Mouse (Mus musculus) MEL (cell line): ENCODE results near the gene Trabd. TPM values are rescaled to one million over a fixed set of nuclear protein-coding genes. Genes with fewer than 3 reads are reported as not detected.

ENCODE experiments used
- DNase-seq: peaks from one replicate; pipeline ENCODE4 v3.0.0; 2011; ENCODE audit warnings: low read depth, low spot score
- H3K27ac ChIP-seq: 2 replicates; pipeline ENCODE4 v1.5.1; 2012; ENCODE audit warnings: low read depth, mild to moderate bottlenecking, control low read depth, low read length, moderate library complexity; ENCODE audit not compliant: control insufficient read depth
- H3K27me3 ChIP-seq, 2 experiments: fragments of 150-350 bp in 1 of 2; sonication (generic) in 1 of 2; 2 replicates each; pipeline ENCODE4 v1.6.1; 2012; ENCODE audit warnings: low read length in 2 of 2, mild to moderate bottlenecking in 2 of 2, improper control_type of control experiment in 1 of 2, moderate library complexity in 1 of 2; ENCODE audit not compliant: insufficient read depth in 2 of 2, control insufficient read depth in 1 of 2
- H3K36me3 ChIP-seq, 2 experiments: 2 replicates each; pipeline ENCODE4 v1.6.1; 2012 to 2014; ENCODE audit warnings: low read length in 2 of 2, improper control_type of control experiment in 1 of 2, inconsistent platforms in 1 of 2, mild to moderate bottlenecking in 1 of 2; ENCODE audit not compliant: insufficient read depth in 2 of 2, control insufficient read depth in 1 of 2
- H3K4me1 ChIP-seq, 2 experiments: fragments of 150-350 bp in 1 of 2; sonication (generic) in 1 of 2; 2 replicates each; pipeline ENCODE4 v1.6.1; 2012; ENCODE audit warnings: low read length in 2 of 2, improper control_type of control experiment in 1 of 2, mild to moderate bottlenecking in 1 of 2; ENCODE audit not compliant: insufficient read depth in 2 of 2, control insufficient read depth in 1 of 2
- H3K4me3 ChIP-seq, 2 experiments: fragments of 150-350 bp in 1 of 2; sonication (generic) in 1 of 2; 2 replicates each; pipeline ENCODE4 v1.5.1; 2012; ENCODE audit warnings: low read depth in 2 of 2, low read length in 2 of 2, mild to moderate bottlenecking in 2 of 2, moderate library complexity in 2 of 2, control low read depth in 1 of 2, improper control_type of control experiment in 1 of 2; ENCODE audit not compliant: control insufficient read depth in 1 of 2, insufficient read depth in 1 of 2
- H3K79me2 ChIP-seq: 2 replicates; pipeline ENCODE4 v1.6.1; 2012; ENCODE audit warnings: mild to moderate bottlenecking, low read length, moderate library complexity; ENCODE audit not compliant: control insufficient read depth, poor library complexity, insufficient read depth
- H3K9ac ChIP-seq: 2 replicates; pipeline ENCODE4 v1.6.1; 2012; ENCODE audit warnings: low read depth, mild to moderate bottlenecking, control low read depth, low read length, moderate library complexity; ENCODE audit not compliant: control insufficient read depth, poor library complexity, severe bottlenecking
- H3K9me3 ChIP-seq: fragments of 150-350 bp; sonication (generic); replicated peaks from 2 replicates; pipeline ENCODE4 v1.6.1; 2012; ENCODE audit warnings: mild to moderate bottlenecking, low read length, improper control_type of control experiment, moderate library complexity; ENCODE audit not compliant: insufficient read depth
- BHLHE40 ChIP-seq: IDR thresholded peaks from 2 replicates; pipeline ENCODE4 v1.6.1; 2012; ENCODE audit warnings: low read depth, mild to moderate bottlenecking, inconsistent platforms, low read length, improper control_type of control experiment, borderline replicate concordance
- E2F4 ChIP-seq: IDR thresholded peaks from 2 replicates; pipeline ENCODE4 v1.6.1; 2011; ENCODE audit warnings: low read depth, low read length, improper control_type of control experiment, borderline replicate concordance
- ELF1 ChIP-seq: IDR thresholded peaks from 2 replicates; pipeline ENCODE4 v1.6.1; 2014; ENCODE audit warnings: low read depth, mild to moderate bottlenecking, inconsistent platforms, low read length, improper control_type of control experiment, moderate library complexity
- ETS1 ChIP-seq: IDR thresholded peaks from 2 replicates; pipeline ENCODE4 v1.6.1; 2012; ENCODE audit warnings: low read depth, mild to moderate bottlenecking, inconsistent platforms, low read length, improper control_type of control experiment, moderate library complexity
- GABPA ChIP-seq: IDR thresholded peaks from 2 replicates; pipeline ENCODE4 v1.6.1; 2012; ENCODE audit warnings: low read depth, mild to moderate bottlenecking, inconsistent platforms, low read length, improper control_type of control experiment, moderate library complexity
- GATA1 ChIP-seq: IDR thresholded peaks from 2 replicates; pipeline ENCODE4 v1.6.1; 2011; ENCODE audit warnings: low read depth, low read length, improper control_type of control experiment
- HCFC1 ChIP-seq: IDR thresholded peaks from 2 replicates; pipeline ENCODE4 v1.6.1; 2012; ENCODE audit warnings: low read depth, mild to moderate bottlenecking, inconsistent platforms, low read length, improper control_type of control experiment, moderate library complexity
- JUND ChIP-seq: IDR thresholded peaks from 2 replicates; pipeline ENCODE4 v1.6.1; 2011; ENCODE audit warnings: low read depth, mild to moderate bottlenecking, improper control_type of control experiment, low read length
- KAT2A ChIP-seq: conservative IDR thresholded peaks from 2 replicates; pipeline ENCODE4 v1.6.1; 2012; ENCODE audit warnings: low read depth, low read length, improper control_type of control experiment, inconsistent platforms
- MAFK ChIP-seq: IDR thresholded peaks from 2 replicates; pipeline ENCODE4 v1.6.1; 2011; ENCODE audit warnings: low read depth, mild to moderate bottlenecking, low read length, improper control_type of control experiment, borderline replicate concordance
- MAX ChIP-seq: IDR thresholded peaks from 2 replicates; pipeline ENCODE4 v1.6.1; 2011; ENCODE audit warnings: low read length, improper control_type of control experiment
- MEF2A ChIP-seq: IDR thresholded peaks from 2 replicates; pipeline ENCODE4 v1.6.1; 2014; ENCODE audit warnings: low read depth, mild to moderate bottlenecking, inconsistent platforms, low read length, improper control_type of control experiment; ENCODE audit not compliant: poor library complexity, insufficient replicate concordance, severe bottlenecking; ENCODE audit errors: extremely low read depth
- MYC ChIP-seq: IDR thresholded peaks from 2 replicates; pipeline ENCODE4 v1.6.1; 2011; ENCODE audit warnings: low read depth, mild to moderate bottlenecking, low read length, improper control_type of control experiment, moderate library complexity
- NELFE ChIP-seq: IDR thresholded peaks from 2 replicates; pipeline ENCODE4 v1.6.1; 2011; ENCODE audit warnings: low read depth, low read length, improper control_type of control experiment
- NRF1 ChIP-seq: IDR thresholded peaks from 2 replicates; pipeline ENCODE4 v1.6.1; 2014; ENCODE audit warnings: low read depth, mild to moderate bottlenecking, inconsistent platforms, low read length, improper control_type of control experiment, moderate library complexity; ENCODE audit not compliant: poor library complexity, insufficient read depth, severe bottlenecking
- POLR2A ChIP-seq, 2 experiments: IDR thresholded peaks; 2 replicates each; pipeline ENCODE4 v1.6.1; 2011 to 2012; ENCODE audit warnings: low read length in 2 of 2, mild to moderate bottlenecking in 2 of 2, control low read depth in 1 of 2, improper control_type of control experiment in 1 of 2, low read depth in 1 of 2, moderate library complexity in 1 of 2; ENCODE audit not compliant: control insufficient read depth in 1 of 2, insufficient read depth in 1 of 2, poor library complexity in 1 of 2
- POLR2AphosphoS5 ChIP-seq: IDR thresholded peaks from 2 replicates; pipeline ENCODE4 v1.6.1; 2012; ENCODE audit warnings: low read depth, borderline replicate concordance, mild to moderate bottlenecking, inconsistent platforms, low read length, moderate library complexity, mixed read lengths
- RAD21 ChIP-seq: IDR thresholded peaks from 2 replicates; pipeline ENCODE4 v1.6.1; 2011; ENCODE audit warnings: mild to moderate bottlenecking, low read depth, low read length, improper control_type of control experiment
- RCOR1 ChIP-seq: IDR thresholded peaks from 2 replicates; pipeline ENCODE4 v1.6.1; 2012; ENCODE audit warnings: low read depth, mild to moderate bottlenecking, inconsistent platforms, low read length, improper control_type of control experiment
- SIN3A ChIP-seq: IDR thresholded peaks from 2 replicates; pipeline ENCODE4 v1.6.1; 2012; ENCODE audit warnings: low read length, improper control_type of control experiment, inconsistent platforms
- SMC3 ChIP-seq: IDR thresholded peaks from 2 replicates; pipeline ENCODE4 v1.6.1; 2011; ENCODE audit warnings: low read depth, low read length, improper control_type of control experiment
- TCF12 ChIP-seq: IDR thresholded peaks from 2 replicates; pipeline ENCODE4 v1.6.1; 2014; ENCODE audit warnings: low read depth, mild to moderate bottlenecking, inconsistent platforms, low read length, improper control_type of control experiment, moderate library complexity
- ZC3H11A ChIP-seq: IDR thresholded peaks from 2 replicates; pipeline ENCODE4 v1.6.1; 2012; ENCODE audit warnings: low read depth, mild to moderate bottlenecking, inconsistent platforms, low read length, improper control_type of control experiment
- ZMIZ1 ChIP-seq: IDR thresholded peaks from 2 replicates; pipeline ENCODE4 v1.6.1; 2012; ENCODE audit warnings: low read depth, mild to moderate bottlenecking, inconsistent platforms, low read length, improper control_type of control experiment, moderate library complexity
- ZNF384 ChIP-seq: IDR thresholded peaks from 2 replicates; pipeline ENCODE4 v1.6.1; 2012; ENCODE audit warnings: low read depth, mild to moderate bottlenecking, inconsistent platforms, low read length, improper control_type of control experiment
- polyA plus RNA-seq, 2 experiments: library from polyadenylated mRNA; stranded (reverse) in 1 of 2; unstranded in 1 of 2; fragments of >175 nt in 1 of 2; fragments of >200 nt in 1 of 2; gene quantifications; 2 replicates each; pipeline versions ENCODE4 v1.2.1 to v1.2.4; 2012; ENCODE audit warnings: low replicate concordance in 2 of 2, low read depth in 1 of 2; ENCODE audit not compliant: insufficient read length in 2 of 2, insufficient read depth in 1 of 2, missing spikeins in 1 of 2
- total RNA-seq: library from RNA; depleted of rRNA; stranded (reverse); fragments of 300-350 nt; gene quantifications from 2 replicates; pipeline ENCODE4 v1.2.3, GENCODE M21; 2012

Trabd gene
- total and polyA plus RNA-seq, 3 experiments: 45.9 to 81.4 TPM; not detected in 1

DNA sequence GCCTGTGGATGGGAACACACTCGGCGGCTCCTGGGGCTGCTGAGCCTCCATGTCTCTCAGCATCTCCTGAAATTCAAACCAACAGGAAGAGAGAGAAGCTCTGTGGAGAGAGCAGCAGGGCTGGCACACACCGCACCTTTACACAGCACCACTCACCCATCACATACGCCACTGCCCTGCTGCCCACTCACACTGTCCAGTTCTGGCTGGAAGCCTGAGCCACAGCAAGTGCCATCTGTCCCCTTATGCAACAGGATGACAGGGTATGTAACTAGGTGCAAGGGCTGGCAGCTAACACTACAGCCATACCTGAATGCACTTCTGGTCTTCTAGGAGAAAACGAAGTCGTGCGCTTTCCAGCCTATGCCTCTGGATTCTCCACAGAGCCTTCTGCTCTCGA lies 29.5 kb downstream of the Trabd start:
- Histone ChIP-seq H3K4me1 (no peaks in the 10 kb centered on the region), H3K9me3 (no peaks in the 10 kb centered on the region), H3K36me3 (peaks cover 0 to 4% of the 10 kb centered on the region in 2 experiments; a peak in 2 of 4 replicates), H3K27ac (no peak overlapping the region), H3K9ac (no peak overlapping the region), H3K4me3 (no peak overlapping the region), H3K27me3 (no peaks in the 10 kb centered on the region), H3K79me2 (no peaks in the 10 kb centered on the region)
- TF ChIP-seq BHLHE40 (no peak), SIN3A (no peak), HCFC1 (no peak), JUND (no peak), POLR2AphosphoS5 (no peak), TCF12 (no peak), RCOR1 (no peak), KAT2A (no peak), GABPA (no peak), ZNF384 (no peak), ZMIZ1 (no peak)
- DNase-seq: no peak

DNA sequence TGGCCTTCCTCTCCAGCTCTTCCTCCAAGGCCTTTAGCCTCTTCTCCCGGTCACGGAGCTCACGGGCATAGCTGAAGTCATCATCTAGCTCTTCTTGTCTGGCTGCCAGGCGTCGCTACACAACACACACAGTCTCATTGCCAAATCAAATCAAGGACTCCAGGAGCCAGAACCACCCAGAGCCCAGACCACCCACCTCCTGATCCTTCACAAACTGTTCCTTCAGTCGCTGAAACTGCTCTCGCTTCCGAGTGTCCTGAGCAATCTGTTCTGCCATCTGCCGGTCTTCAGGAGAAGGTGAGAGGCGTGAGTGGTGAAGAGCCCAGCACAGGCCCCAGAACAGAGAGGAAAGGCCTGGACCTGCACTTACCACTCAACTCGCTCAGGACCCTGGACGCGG lies 31.1 kb downstream of the Trabd start:
- no peak for DNase-seq
- no peak overlapping the region for H3K9ac ChIP-seq
- H3K27ac ChIP-seq: no peak overlapping the region

More for the DNA sequence above, 31.1 kb downstream of the Trabd start:
- no peaks in the 10 kb centered on the region for H3K27me3 ChIP-seq
- peaks cover 0 to 4% of the 10 kb centered on the region in 2 experiments; a peak in 2 of 4 replicates for H3K36me3 ChIP-seq
- H3K4me1 ChIP-seq: no peaks in the 10 kb centered on the region
- TF ChIP-seq MAFK: no peak
- no peak for TF ChIP-seq ZNF384
- no peak for TF ChIP-seq RAD21
- no peak for TF ChIP-seq SIN3A
- TF ChIP-seq GABPA: no peak
- no peak for TF ChIP-seq MEF2A
- TF ChIP-seq BHLHE40: no peak
- TF ChIP-seq JUND: no peak
- no peak for TF ChIP-seq E2F4
- no peak for TF ChIP-seq GATA1
- no peak for TF ChIP-seq ELF1
- TF ChIP-seq POLR2A (IDR thresholded peaks at IDR 0.05; ENCODE audit: control insufficient read depth in 1 of 2, insufficient read depth in 1 of 2, low read depth in 1 of 2, low read length in 2 of 2, poor library complexity in 1 of 2): no peak
- no peak for TF ChIP-seq NRF1
- no peak for TF ChIP-seq MYC
- no peak for TF ChIP-seq ZC3H11A
- no peak for TF ChIP-seq ETS1
- TF ChIP-seq MAX: no peak
- TF ChIP-seq SMC3: no peak
- no peak for TF ChIP-seq NELFE
- TF ChIP-seq HCFC1: no peak
- H3K79me2 ChIP-seq: no peaks in the 10 kb centered on the region
- H3K4me3 ChIP-seq: no peak overlapping the region
- no peaks in the 10 kb centered on the region for H3K9me3 ChIP-seq
